Mouse (Mus musculus) large intestine, adult 2 months (tissue): ENCODE results near the gene Kcnv2. TPM values are rescaled to one million over a fixed set of nuclear protein-coding genes. Genes with fewer than 3 reads are reported as not detected.

Experiments used
- DNase-seq: peaks from one replicate; pipeline ENCODE4 v3.0.0-alpha.2; 2012; ENCODE audit warnings: low read depth, low spot score
- WGBS: fragments of 180-500 bp; shearing (Covaris S2); methylation state at CpG from one replicate; pipeline ENCODE4 v1.1.7; 2018; 5-methylcytosine and 5-hydroxymethylcytosine counted together
- polyA plus RNA-seq: library from polyadenylated mRNA; depleted of rRNA; stranded (reverse); fragments of >200 nt; gene quantifications from 2 replicates; pipeline ENCODE4 v1.2.3, GENCODE M21; 2012; rRNA removed

The Kcnv2 gene
- 0.02 and 0.03 TPM in 2 replicates for polyA plus RNA-seq

DNA sequence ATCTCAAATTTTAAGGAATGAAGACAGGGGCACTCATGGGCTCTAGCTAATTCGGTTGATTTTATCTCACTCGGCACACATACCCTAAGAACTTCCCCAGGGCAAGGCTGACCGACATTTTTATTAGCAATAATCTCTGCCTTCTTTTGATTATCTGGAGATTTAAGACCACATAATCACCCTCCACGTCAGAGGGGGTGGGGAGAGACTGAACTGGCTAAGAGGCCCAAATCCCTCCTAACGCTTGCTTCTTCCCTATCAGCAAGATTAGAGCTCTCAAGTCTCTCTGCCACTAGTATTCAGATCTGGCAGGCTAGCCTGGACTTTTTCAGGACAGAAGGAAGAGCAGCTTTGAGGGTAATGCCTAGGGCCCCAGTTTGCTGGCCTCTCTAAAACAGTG is at the start of gene Kcnv2:
Gene Kcnv2, plus strand, starts transcription at position 308 of the 400 bp plus-strand sequence.
- WGBS, result 45% methylated on average over 5 of the region's 5 CpGs
- DNase-seq, result no peak

DNA sequence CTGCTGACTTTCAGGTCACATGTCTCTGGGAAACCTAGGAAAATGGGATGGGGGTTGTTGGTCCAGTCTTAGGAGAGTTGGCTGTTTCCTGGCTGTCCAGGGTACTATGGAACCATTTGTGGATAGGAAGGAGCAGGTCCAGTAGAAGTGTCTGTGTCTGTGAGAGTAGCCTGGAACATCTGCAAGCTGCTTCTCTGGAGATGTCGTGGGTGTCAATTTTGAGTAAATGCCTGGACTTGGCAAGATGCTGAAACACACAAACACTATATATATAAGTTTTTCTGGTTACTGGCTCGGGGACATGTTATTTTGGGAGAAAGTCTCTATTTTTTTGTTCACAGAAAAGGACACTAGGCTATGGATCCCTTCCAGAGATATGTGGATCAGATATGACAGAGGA is 49.0 kb upstream of the Kcnv2 start:
- DNase-seq, result no peak
- WGBS, result 59% methylated on average over 2 of the region's 2 CpGs

DNA sequence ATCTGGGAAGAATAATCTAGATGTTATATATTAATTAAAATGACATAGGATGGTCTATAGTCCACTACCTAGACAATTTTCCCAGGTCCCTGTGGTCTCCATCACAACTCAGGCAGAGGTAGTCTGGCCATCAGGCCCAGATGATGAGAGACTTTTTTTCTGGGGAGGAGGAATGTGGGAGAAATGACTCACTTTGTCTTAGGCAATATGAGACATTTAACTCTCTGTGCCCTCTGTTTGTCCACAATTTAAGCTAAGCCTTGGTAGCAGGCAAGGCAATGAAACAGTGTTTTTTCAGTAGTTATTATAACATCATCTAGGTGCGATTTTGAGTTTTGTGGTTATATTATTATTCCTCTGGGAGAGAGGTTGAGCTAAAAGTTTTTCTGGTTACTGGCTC is 48.0 kb upstream of the Kcnv2 start:
- DNase-seq, result no peak
- WGBS, result 83% methylated on average over 1 of the region's 1 CpGs

DNA sequence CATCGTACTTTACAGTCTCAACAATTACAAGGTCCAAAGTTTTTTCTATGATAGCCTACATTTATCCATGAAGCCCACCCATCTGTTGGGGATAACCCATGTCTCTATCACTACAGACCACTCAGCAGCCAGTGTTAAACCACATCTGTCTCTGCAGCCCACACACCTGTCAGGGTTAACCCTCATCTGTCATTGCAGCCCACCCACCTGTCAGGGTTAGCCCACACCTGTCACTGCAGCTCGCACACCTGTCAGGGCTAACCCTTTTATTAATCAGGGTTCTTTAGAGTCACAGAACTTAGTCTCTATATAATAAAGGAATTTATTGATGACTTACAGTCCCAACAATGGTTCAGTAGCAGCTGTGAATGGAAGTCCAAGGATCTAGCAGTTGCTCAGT is 43.2 kb upstream of the Kcnv2 start:
- 90% methylated on average over 2 of the region's 2 CpGs for WGBS
- no peak for DNase-seq

DNA sequence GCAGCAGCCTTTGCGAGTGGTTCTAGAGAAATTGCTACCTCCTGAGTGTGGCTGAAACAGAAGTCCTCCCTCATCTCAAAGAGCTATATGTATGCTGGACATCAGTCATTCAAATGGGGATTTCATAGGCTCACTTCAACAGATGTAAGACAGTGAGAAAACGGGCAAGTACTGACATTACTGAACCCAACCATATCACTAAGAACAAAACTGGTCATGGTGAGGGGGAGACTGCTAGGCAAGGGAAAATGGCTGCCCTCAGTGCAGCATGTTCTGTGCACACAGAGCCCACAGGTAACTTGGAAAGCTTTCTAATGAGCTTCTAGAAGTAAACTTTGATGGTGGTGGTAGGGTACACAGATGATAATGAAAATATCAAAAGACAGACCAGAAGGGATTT is 12.3 kb upstream of the Kcnv2 start:
- WGBS, result 96% methylated on average over 2 of the region's 2 CpGs
- DNase-seq, result no peak

DNA sequence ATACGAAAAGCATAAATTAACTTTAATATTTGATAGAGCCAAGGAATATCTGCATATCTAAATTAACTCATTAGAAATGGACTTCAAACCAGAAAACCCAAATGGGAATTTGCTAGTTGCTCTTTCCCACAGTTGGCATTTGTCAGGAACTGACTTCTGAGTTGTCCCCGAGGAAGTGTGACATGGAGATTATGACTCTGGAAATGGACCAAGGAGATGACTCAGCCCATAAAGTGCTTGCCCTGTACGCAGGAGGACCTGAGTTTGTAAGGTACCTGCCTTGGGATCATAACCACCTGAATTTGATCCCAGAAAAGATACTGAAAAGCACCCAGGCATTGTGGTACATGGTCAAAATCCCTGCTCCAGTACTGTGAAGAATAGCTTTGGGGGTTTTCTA is 11.1 kb upstream of the Kcnv2 start:
- DNase-seq, result peak; percentile 76
- 38% methylated on average over 3 of the region's 3 CpGs for WGBS

DNA sequence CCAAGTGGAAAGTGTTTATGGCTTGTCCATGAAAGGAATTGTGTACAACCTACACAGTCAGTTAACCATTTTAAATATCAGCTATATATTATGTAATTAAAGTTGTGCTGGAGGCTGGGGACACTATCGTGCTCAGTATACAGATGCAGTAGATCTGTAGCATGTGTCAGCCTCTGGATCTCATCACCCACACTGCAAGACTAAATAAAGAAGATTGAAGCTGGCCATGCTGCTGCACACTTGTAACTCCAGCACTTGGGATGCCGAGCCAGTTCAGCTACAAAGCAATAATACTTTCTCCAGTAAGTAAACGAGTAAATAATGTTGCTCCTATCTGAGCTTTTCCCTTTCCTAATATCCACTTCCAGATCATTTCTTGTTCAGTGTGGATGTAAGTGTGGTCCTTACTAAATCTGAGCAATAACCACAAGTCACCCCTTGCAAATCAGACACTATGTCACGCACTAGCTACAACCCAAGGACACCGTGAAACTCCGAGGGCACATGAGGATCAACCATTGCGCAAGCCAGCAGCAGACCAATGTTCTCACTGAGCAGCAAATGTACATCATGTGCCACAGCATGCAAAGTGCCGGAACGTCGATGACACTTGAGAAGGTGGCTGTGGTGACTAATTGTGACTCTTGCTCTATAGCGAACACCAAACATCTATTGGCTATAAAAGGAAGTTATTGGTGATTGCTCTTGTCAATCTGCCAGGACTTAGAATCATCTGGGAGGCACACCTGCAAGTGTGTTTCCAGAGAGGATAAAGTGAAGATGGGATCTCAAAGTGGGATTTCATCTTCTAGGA is 9.9 kb upstream of the Kcnv2 start:
- DNase-seq, result peak; percentile 62
- WGBS, result 41% methylated on average over 11 of the region's 11 CpGs

DNA sequence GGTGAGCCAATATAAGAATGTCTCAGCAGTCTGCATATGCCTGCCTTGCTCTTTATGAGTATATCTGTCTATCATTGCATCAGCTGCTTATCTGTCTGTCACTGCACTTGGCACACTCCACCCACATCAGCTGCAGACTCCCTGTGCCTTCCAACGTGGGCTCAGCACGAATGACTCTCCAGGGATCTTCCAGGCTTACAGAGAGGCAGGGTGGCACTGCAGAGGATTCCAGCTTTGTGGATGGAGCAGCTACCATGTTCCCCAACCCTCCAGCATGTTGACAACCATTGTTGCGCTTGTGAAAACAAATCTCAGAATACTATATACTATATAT is 9.3 kb upstream of the Kcnv2 start:
- no peak for DNase-seq

DNA sequence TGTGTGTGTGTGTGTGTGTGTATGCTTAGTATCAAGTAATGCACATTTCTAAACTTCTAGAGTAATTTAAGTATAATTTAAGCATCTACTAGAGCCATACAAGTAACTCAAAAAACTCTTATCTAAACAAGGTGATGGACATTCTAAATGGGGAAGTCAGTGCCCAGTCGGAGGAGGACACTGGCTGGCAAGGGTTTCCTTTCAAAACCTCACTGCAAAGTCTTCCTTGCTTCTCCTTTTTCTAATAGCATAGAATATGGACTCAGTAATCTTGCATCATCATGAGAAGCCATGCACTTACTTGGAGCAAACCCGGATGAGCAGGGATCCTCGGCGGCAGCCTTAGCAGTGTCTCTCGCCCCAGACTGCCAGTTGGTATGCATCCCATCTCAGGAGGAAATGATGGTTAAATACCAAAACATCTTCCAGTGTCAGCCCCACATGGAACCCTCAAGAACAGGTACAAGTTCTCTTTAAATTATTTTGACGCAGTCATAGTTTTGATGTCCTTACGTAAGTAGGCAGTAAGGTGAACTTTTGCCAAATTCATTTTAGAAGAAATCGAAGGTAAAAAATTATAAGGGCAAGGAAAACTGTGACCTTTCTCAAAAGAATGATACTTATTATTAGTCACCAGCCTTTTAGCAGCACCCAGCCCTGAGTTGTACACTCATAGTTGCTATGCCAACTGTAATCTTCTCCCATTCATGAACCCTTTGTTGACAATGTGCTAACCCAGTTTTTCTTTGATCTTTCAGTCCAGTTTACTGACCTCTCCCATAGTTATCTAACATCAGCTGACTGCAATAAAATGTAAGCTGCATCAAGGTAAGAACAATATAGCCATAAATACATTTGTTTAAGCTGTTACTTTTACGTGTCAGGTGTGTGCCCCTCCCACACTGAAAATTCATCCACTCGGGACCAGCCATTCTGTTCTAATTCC is 5.8 kb upstream of the Kcnv2 start:
- peak; percentile 93 for DNase-seq
- WGBS, result 30% methylated on average over 10 of the region's 10 CpGs

More for the DNA sequence above, 9.3 kb upstream of the Kcnv2 start:
- WGBS, result 35% methylated on average over 3 of the region's 3 CpGs

DNA sequence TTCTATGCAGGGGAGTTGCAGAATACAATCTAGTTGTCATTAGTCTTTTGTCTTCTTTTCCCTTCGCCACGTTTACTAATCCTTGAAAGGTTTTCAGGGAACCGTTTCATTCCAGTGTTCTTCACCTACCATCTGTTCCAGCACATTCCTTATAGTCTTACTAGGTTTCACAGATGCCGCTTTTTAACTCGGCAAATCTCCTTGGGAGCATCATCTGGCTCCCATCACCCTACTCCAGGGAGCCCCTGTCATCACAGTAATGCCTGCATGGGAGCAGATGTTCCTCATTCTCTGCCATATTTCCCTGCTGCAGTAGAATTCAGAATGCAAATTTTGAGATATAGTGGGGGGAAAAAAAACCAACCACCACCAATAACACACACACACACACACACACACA is 5.1 kb upstream of the Kcnv2 start:
- WGBS, result 21% methylated on average over 5 of the region's 5 CpGs

DNA sequence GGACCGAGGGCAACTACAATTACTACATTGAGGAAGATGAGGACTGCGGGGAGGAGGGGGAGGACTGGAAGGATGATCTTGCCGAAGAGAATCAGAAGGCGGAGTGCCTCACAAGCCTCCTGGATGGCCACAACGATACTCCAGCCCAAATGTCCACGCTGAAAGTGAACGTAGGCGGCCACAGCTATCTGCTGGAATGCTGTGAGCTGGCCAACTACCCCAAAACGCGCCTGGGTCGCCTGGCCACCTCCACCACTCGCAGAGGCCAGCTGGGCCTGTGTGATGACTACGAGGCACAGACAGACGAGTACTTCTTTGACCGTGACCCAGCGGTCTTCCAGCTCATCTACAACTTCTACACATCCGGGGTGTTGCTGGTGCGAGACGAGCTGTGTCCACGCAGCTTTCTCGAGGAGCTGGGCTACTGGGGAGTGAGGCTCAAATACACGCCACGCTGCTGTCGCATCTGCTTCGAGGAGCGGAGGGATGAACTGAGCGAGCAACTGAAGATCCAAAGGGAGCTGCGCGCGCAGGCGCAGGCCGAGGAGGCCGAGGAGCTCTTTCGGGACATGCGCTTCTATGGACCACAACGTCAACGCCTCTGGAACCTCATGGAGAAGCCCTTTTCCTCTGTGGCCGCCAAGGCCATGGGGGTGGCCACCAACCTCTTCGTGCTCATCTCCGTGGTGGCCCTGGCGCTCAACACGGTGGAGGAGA is 681 bp downstream of the Kcnv2 start:
- DNase-seq, result no peak

More for the DNA sequence above, 5.1 kb upstream of the Kcnv2 start:
- DNase-seq, result no peak

DNA sequence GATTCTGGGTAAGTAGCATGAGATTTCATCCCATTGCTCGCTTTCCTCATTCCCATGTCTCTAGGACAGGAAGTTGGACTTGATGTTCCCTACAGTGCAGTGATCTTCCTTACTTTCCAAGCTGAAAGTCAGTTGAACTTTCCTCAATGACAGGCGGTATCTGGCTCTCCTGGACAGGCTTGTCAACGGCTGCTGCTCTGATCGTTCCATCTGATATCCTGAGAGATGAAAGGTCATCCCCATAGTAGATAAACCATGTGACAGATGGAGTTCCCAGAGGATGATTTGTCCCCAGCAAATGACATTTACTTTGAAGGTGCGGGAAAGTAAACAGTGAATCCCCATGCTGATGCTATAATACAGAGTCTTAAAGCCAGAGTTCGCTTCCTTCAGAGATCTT is 3.2 kb downstream of the Kcnv2 start:
- DNase-seq, result no peak
- WGBS, result 35% methylated on average over 6 of the region's 6 CpGs

More for the DNA sequence above, 681 bp downstream of the Kcnv2 start:
- 95% methylated on average over 42 of the region's 42 CpGs for WGBS

DNA sequence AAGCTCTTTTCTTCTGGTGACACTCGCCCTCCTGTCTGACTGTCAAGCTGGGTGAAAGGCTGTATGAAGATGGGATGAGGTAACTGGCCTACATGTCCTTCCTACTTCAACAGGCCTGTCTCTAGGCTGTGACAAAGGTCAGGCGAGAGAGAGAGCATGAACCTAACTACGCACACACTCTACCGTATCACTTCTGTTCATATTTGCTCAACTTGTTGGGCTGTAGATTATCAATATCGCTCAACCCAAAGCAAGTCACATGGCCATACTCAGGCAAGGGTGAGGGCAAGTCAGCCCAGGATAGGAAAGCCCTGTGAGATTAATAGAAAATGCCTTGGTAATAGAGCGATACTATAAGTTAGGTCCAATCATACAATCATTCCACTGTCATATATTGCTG is 5.2 kb downstream of the Kcnv2 start:
- DNase-seq, result no peak
- WGBS, result 89% methylated on average over 6 of the region's 6 CpGs

DNA sequence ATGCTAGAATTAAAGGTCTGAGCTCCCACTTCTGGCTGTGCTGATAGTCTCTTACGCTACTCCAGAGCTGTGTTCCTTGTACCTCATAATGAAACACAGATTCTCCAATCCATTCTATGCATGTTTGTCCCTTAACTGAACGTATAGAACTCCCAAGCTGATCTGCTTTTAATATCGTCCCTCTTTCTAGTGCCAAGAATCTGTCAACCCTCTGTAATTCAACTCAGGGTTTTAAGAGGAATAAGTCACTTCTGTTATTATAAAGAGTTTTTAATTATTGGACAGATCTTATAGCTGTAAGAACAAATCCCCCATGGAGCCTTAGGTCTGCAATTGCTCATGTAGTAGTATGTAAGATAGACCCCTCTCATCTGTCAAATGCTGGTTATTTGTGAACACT is 5.8 kb downstream of the Kcnv2 start:
- 64% methylated on average over 3 of the region's 3 CpGs for WGBS
- no peak for DNase-seq

DNA sequence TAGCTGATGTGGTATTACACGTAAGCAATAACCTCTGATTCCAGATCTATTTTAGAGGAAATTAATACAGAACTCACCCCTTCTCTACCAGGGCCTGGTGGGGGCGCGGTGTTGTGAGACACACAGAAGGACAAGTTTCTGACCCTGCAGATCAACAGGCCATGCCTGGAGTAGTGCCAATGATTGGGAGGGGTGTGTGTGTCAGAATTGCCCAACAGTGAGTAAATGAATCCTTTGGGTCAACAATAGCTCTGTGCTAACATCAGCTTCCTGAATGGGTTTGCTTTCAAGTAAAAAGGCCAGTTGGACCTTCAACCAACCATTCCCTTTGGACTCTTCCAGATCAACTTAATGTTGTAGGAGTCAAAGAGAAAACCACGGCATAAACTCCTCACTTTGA is 6.3 kb downstream of the Kcnv2 start:
- 33% methylated on average over 4 of the region's 4 CpGs for whole genome bisulfite sequencing
- peak; percentile 73 for DNase-seq

DNA sequence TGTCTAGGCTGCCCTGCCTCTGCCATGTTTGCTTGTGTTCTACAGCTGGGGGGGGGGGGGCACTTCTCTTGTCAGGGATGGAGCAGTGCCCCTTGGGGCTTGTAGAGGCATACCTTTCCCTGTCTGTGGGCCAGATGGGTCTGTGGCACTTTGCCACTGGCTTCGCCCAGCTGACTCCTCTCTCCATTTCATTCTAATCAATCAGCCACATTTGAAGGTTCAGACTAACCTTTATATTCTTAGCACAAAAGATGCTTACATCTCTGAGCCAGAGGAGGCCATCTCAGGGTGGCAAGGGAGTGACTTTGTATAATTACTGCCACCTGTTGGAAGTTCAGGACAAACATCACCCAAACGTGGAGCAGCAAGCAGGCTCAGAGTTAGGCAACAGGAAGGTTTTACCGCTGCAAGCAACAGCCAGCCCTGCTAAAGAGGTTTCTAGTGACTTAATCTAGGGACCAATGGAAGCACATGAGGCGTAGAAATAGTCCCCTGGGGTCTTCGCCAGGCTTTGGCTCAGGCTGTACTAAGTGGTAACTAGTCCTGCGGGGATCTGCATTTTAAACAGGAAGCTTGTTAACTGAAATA is 9.9 kb downstream of the Kcnv2 start:
- DNase-seq, result no peak
- 61% methylated on average over 6 of the region's 6 CpGs for WGBS

DNA sequence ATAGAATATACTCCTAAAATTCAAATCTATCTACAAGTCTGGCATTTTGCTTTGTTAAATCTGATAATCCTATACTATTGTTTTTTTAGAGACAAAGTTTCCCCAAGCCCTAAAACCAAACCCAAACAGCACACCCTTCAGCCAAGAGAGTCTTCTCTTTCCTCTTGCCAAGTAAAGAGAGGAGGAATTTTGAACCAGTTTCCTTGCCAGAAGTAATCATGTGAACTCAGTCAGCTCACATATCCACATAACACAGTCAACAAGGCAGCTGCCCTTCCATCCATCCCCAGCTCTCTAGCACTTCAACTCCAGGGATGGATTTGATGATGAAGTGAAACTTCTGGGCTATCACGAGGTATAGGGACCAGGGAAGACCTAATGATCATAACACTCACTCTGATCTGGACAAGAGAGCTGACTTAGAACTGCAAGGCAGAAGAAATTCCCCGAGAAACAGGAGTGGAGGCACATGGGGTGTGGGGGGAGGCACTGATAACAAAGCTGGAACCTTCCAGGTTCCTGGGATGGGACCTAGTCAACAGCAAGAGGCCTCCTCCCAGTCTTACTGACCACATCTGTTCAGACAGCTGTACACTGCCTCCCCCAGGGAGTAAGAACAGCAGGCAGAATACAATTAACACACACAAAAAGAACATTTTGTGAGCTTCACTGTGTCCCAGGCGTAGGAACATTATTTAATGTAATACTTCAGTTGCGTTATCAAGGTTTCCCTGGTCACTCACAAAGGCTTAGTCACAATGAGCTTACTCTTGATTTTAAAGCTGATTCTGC is 13.9 kb downstream of the Kcnv2 start:
- 84% methylated on average over 4 of the region's 4 CpGs for whole genome bisulfite sequencing
- no peak for DNase-seq

DNA sequence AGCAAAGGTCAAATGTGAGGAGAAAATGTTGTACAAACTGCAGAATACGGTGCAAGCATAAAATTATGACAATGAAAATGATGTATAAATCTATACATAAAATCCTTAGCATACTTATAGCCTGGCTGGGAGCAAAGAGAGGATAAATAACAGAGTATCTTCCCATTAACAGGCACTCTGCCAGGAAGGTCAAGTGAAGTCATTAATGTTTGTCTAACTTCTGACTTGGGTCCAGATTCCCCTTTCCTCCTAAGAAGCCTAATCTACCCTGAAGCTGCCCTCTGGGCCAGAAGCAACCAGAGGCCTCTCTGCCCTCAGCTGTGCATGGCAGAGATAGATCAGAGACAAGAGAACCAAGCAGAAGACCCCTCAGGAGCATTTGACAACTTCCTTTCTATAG is 24.1 kb downstream of the Kcnv2 start:
- WGBS, result 80% methylated on average over 1 of the region's 1 CpGs
- no peak for DNase-seq

DNA sequence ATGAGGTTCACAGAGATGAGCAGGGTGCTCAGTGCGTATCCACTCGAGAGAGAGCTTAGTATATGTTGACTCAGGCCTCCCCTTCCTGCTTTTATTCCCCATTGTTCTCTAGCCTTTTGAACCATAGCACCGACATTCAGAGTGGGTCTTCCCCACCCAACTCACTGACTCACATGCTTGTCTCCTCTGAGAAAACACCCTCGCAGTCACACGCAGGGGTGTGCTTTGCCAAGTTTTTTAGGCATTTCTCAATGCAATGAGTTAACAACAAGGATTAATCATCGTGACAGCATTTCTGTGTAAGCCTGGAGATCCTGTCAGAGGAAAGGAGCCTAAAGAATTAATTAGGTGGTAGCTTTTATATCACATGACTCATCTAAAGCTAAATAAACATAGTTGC is 29.3 kb downstream of the Kcnv2 start:
- no peak for DNase-seq
- WGBS, result 42% methylated on average over 6 of the region's 6 CpGs
